Mouse (Mus musculus): ENCODE measurements around the gene Cacnb4.

- no peak for TF ChIP-seq CTCF (IDR thresholded peaks at IDR 0.05; ENCODE audit: control insufficient read depth, insufficient read depth, low read length)
- no peak for TF ChIP-seq POLR2A (IDR thresholded peaks at IDR 0.05; ENCODE audit: borderline replicate concordance, control insufficient read depth, low read depth, low read length)
Observed at GRCm38 (mm10) chr2:52626266-52626665, 50.4 kb downstream of the Cacnb4 start.
